Mouse (Mus musculus) neural tube, embryonic 13.5 days (tissue): ENCODE results near the gene Olfr318. TPM values are rescaled to one million over a fixed set of nuclear protein-coding genes. Genes with fewer than 3 reads are reported as not detected.

Source experiments
- ATAC-seq: fragments of 200-750 bp; cut with Nextera tagmentation; 2 replicates; pipeline ENCODE4 v1.8.0; 2017; ENCODE audit warnings: low read depth, mild to moderate bottlenecking, moderate TSS enrichment, moderate library complexity
- H3K27ac ChIP-seq: fragments of 300-500 bp; sonication (generic); replicated peaks from 2 replicates; pipeline ENCODE4 v1.5.1; 2015; ENCODE audit warnings: moderate library complexity, mild to moderate bottlenecking, inconsistent platforms
- H3K27me3 ChIP-seq: fragments of 300-500 bp; sonication (generic); 2 replicates; pipeline ENCODE4 v1.6.1; 2015; ENCODE audit warnings: mild to moderate bottlenecking, inconsistent platforms
- H3K36me3 ChIP-seq: fragments of 300-500 bp; sonication (generic); 2 replicates; pipeline ENCODE4 v1.6.1; 2015; ENCODE audit warnings: mild to moderate bottlenecking, inconsistent platforms
- H3K4me1 ChIP-seq: fragments of 300-500 bp; sonication (generic); replicated peaks from 2 replicates; pipeline ENCODE4 v1.6.1; 2015; ENCODE audit warnings: inconsistent platforms
- H3K4me2 ChIP-seq: fragments of 300-500 bp; sonication (generic); 2 replicates; pipeline ENCODE4 v1.6.1; 2015; ENCODE audit warnings: inconsistent platforms, mild to moderate bottlenecking, moderate library complexity
- H3K4me3 ChIP-seq: fragments of 300-500 bp; sonication (generic); 2 replicates; pipeline ENCODE4 v1.5.1; 2015; ENCODE audit warnings: mild to moderate bottlenecking, inconsistent platforms
- H3K9ac ChIP-seq: fragments of 300-500 bp; sonication (generic); 2 replicates; pipeline ENCODE4 v1.6.1; 2015; ENCODE audit warnings: moderate library complexity, mild to moderate bottlenecking, inconsistent platforms
- H3K9me3 ChIP-seq: fragments of 300-500 bp; sonication (generic); 2 replicates; pipeline ENCODE4 v1.6.1; 2016; ENCODE audit warnings: inconsistent platforms
- WGBS: fragments of 180-500 bp; shearing (Covaris S2); methylation state at CpG from one replicate; pipeline ENCODE4 v1.1.7; 2015; 5-methylcytosine and 5-hydroxymethylcytosine counted together
- polyA plus RNA-seq: library from polyadenylated mRNA; unstranded; fragments of >200 nt; fragmentation: Nextera tagmentation; extraction: Ambion mirVana; gene quantifications from 2 replicates; pipeline ENCODE4 v1.2.1, GENCODE M21; 2015

Gene Olfr318
- polyA plus RNA-seq, 1 experiment from 2014 or later = not detected

GRCm38 (mm10) chr11:58671825-58672224 lies 52.0 kb downstream of the Olfr318 start:
- Histone ChIP-seq H3K4me3 (no peak overlapping the region), H3K36me3 (no peaks in the 10 kb centered on the region), H3K4me1 (no peaks in the 10 kb centered on the region), H3K9ac (no peak overlapping the region), H3K4me2 (no peak overlapping the region), H3K27me3 (no peaks in the 10 kb centered on the region), H3K9me3 (no peaks in the 10 kb centered on the region), H3K27ac (no peak overlapping the region)
- 51% methylated on average over 4 of the region's 4 CpGs for WGBS
- ATAC-seq = no peak

- H3K9me3 ChIP-seq = no peaks in the 10 kb centered on the region
- no peak for ATAC-seq
- H3K27ac ChIP-seq = no peak overlapping the region
- H3K4me2 ChIP-seq = no peak overlapping the region
- no peaks in the 10 kb centered on the region for H3K36me3 ChIP-seq
- no peaks in the 10 kb centered on the region for H3K4me1 ChIP-seq
- H3K9ac ChIP-seq = no peak overlapping the region
- H3K27me3 ChIP-seq = no peaks in the 10 kb centered on the region
- no peak overlapping the region for H3K4me3 ChIP-seq
These were observed 54.6 kb downstream of the Olfr318 start for GRCm38 (mm10) chr11:58669252-58669651.

Other genes starting within 250 kb of the Olfr318 start
- not detected in 2 replicates for gene Olfr332, start 231.5 kb downstream of the Olfr318 start, polyA plus RNA-seq
- gene Olfr331, start 221.4 kb downstream of the Olfr318 start, polyA plus RNA-seq = not detected in 2 replicates
- not detected in 2 replicates for gene Olfr330, start 189.2 kb downstream of the Olfr318 start, polyA plus RNA-seq
- not detected in 2 replicates for gene Olfr329-ps, start 177.6 kb downstream of the Olfr318 start, polyA plus RNA-seq
- gene Olfr328, start 168.4 kb downstream of the Olfr318 start, polyA plus RNA-seq = not detected in 2 replicates
- 0.14 TPM in 1 of 2 replicates, not detected in the other for gene Olfr224, start 153.5 kb downstream of the Olfr318 start, polyA plus RNA-seq
- not detected in 2 replicates for gene Olfr325, start 146.3 kb downstream of the Olfr318 start, polyA plus RNA-seq
- gene Olfr324, start 128.9 kb downstream of the Olfr318 start, polyA plus RNA-seq = 0.08 TPM in 1 of 2 replicates, not detected in the other
- gene 2210407C18Rik, start 107.9 kb downstream of the Olfr318 start, polyA plus RNA-seq = not detected in 2 replicates
- not detected in 2 replicates for gene Olfr323, start 93.5 kb downstream of the Olfr318 start, polyA plus RNA-seq
- gene Trim58, start 83.5 kb downstream of the Olfr318 start, polyA plus RNA-seq = 0.11 and 0.22 TPM in 2 replicates
- 0.07 TPM in 1 of 2 replicates, not detected in the other for gene Olfr322, start 65.2 kb downstream of the Olfr318 start, polyA plus RNA-seq
- gene Olfr320, start 42.9 kb downstream of the Olfr318 start, polyA plus RNA-seq = not detected in 2 replicates
- not detected in 2 replicates for gene Olfr319, start 24.9 kb downstream of the Olfr318 start, polyA plus RNA-seq
- 0.14 and 0.20 TPM in 2 replicates for gene Olfr317, start 15.2 kb upstream of the Olfr318 start, polyA plus RNA-seq
- not detected in 2 replicates for gene Olfr316, start 28.7 kb upstream of the Olfr318 start, polyA plus RNA-seq
- not detected in 2 replicates for gene Olfr315, start 49.2 kb upstream of the Olfr318 start, polyA plus RNA-seq
- gene Olfr314, start 58.9 kb upstream of the Olfr318 start, polyA plus RNA-seq = not detected in 2 replicates
- gene Fam183b, start 77.9 kb upstream of the Olfr318 start, polyA plus RNA-seq = 7.7 and 7.8 TPM in 2 replicates
- gene Olfr313, start 91.0 kb upstream of the Olfr318 start, polyA plus RNA-seq = not detected in 2 replicates
- not detected in 2 replicates for gene Olfr312, start 105.2 kb upstream of the Olfr318 start, polyA plus RNA-seq
- not detected in 2 replicates for gene Olfr311, start 115.2 kb upstream of the Olfr318 start, polyA plus RNA-seq
- 19.1 and 22.3 TPM in 2 replicates for gene Gm12258, start 123.1 kb upstream of the Olfr318 start, polyA plus RNA-seq
- gene 2810021J22Rik, start 143.2 kb upstream of the Olfr318 start, polyA plus RNA-seq = 11.1 and 13.0 TPM in 2 replicates
- 6.3 and 7.8 TPM in 2 replicates for gene Zfp39, start 180.2 kb upstream of the Olfr318 start, polyA plus RNA-seq
- gene Btnl10, start 193.9 kb upstream of the Olfr318 start, polyA plus RNA-seq = not detected in 2 replicates
- gene Rnf187, start 214.9 kb upstream of the Olfr318 start, polyA plus RNA-seq = 576 and 601 TPM in 2 replicates
- 278 and 296 TPM in 2 replicates for gene Hist3h2ba, start 224.9 kb upstream of the Olfr318 start, polyA plus RNA-seq
- 124 and 126 TPM in 2 replicates for gene Hist3h2a, start 230.7 kb upstream of the Olfr318 start, polyA plus RNA-seq
- gene Trim17, start 230.7 kb upstream of the Olfr318 start, polyA plus RNA-seq = 0.90 and 1.3 TPM in 2 replicates